Mouse (Mus musculus): ENCODE measurements at regions not wholly inside any gene's neighbourhood (a gene's known extent, or its start where the extent isn't known, plus 50 kb on each side); places are given as distances from the start of the nearest gene placed in this dataset.

GRCm38 (mm10) chr7:136742171-136742570, 152.2 kb upstream of the Mgmt start:
- WGBS = 89% methylated on average over 2 of the region's 2 CpGs

GRCm38 (mm10) chr7:136745412-136745811, 149.0 kb upstream of the Mgmt start:
- DNase-seq = no peak
- 76% methylated on average over 8 of the region's 8 CpGs for WGBS
- H3K4me3 ChIP-seq (ENCODE audit: insufficient read depth, low read depth, low read length) = no peak overlapping the region
- H3K4me1 ChIP-seq (ENCODE audit: control insufficient read depth, insufficient read depth, low read length) = no peaks in the 10 kb centered on the region
- H3K27me3 ChIP-seq (replicated peaks; ENCODE audit: control insufficient read depth, insufficient read depth, low read length) = no peaks in the 10 kb centered on the region; the same call in 1 of the 2 replicates
- no peak overlapping the region for H3K27ac ChIP-seq (ENCODE audit: insufficient read depth, low read depth, low read length)
- no peaks in the 10 kb centered on the region for H3K36me3 ChIP-seq (ENCODE audit: control insufficient read depth, insufficient read depth, low read length)
- TF ChIP-seq CTCF (conservative IDR thresholded peaks at IDR 0.05; ENCODE audit: insufficient read depth, insufficient read length, low read depth, low read length) (no peak), POLR2A (IDR thresholded peaks at IDR 0.05; ENCODE audit: low read depth, low read length) (no peak)

More at GRCm38 (mm10) chr7:136742171-136742570, 152.2 kb upstream of the Mgmt start:
- H3K36me3 ChIP-seq (ENCODE audit: control insufficient read depth, insufficient read depth, low read length) = no peaks in the 10 kb centered on the region
- no peak for DNase-seq
- no peak overlapping the region for H3K4me3 ChIP-seq (ENCODE audit: insufficient read depth, low read depth, low read length)
- no peaks in the 10 kb centered on the region; the same call in 1 of the 2 replicates for H3K27me3 ChIP-seq (replicated peaks; ENCODE audit: control insufficient read depth, insufficient read depth, low read length)
- TF ChIP-seq CTCF (conservative IDR thresholded peaks at IDR 0.05; ENCODE audit: insufficient read depth, insufficient read length, low read depth, low read length) = no peak
- TF ChIP-seq POLR2A (IDR thresholded peaks at IDR 0.05; ENCODE audit: low read depth, low read length) = no peak
- no peak overlapping the region for H3K27ac ChIP-seq (ENCODE audit: insufficient read depth, low read depth, low read length)
- no peaks in the 10 kb centered on the region for H3K4me1 ChIP-seq (ENCODE audit: control insufficient read depth, insufficient read depth, low read length)

- Histone ChIP-seq H3K4me1 (ENCODE audit: control insufficient read depth, insufficient read depth, low read length) (no peaks in the 10 kb centered on the region), H3K27ac (ENCODE audit: insufficient read depth, low read depth, low read length) (no peak overlapping the region), H3K4me3 (ENCODE audit: insufficient read depth, low read depth, low read length) (no peak overlapping the region), H3K27me3 (replicated peaks; ENCODE audit: control insufficient read depth, insufficient read depth, low read length) (no peaks in the 10 kb centered on the region; the same call in 1 of the 2 replicates), H3K36me3 (ENCODE audit: control insufficient read depth, insufficient read depth, low read length) (no peaks in the 10 kb centered on the region)
- TF ChIP-seq CTCF (conservative IDR thresholded peaks at IDR 0.05; ENCODE audit: insufficient read depth, insufficient read length, low read depth, low read length) (no peak), POLR2A (IDR thresholded peaks at IDR 0.05; ENCODE audit: low read depth, low read length) (no peak)
- no peak for DNase-seq
- WGBS = 93% methylated on average over 4 of the region's 4 CpGs
Observed at GRCm38 (mm10) chr7:136751477-136751876, 142.9 kb upstream of the Mgmt start.

GRCm38 (mm10) chr7:136754821-136755220, 139.6 kb upstream of the Mgmt start:
- WGBS = 93% methylated on average over 6 of the region's 6 CpGs
- no peak for DNase-seq
- H3K27me3 ChIP-seq (replicated peaks; ENCODE audit: control insufficient read depth, insufficient read depth, low read length) = no peaks in the 10 kb centered on the region
- H3K36me3 ChIP-seq (ENCODE audit: control insufficient read depth, insufficient read depth, low read length) = no peaks in the 10 kb centered on the region
- no peaks in the 10 kb centered on the region for H3K4me1 ChIP-seq (ENCODE audit: control insufficient read depth, insufficient read depth, low read length)
- no peak overlapping the region for H3K27ac ChIP-seq (ENCODE audit: insufficient read depth, low read depth, low read length)
- no peak overlapping the region for H3K4me3 ChIP-seq (ENCODE audit: insufficient read depth, low read depth, low read length)
- no peak for TF ChIP-seq POLR2A (IDR thresholded peaks at IDR 0.05; ENCODE audit: low read depth, low read length)
- TF ChIP-seq CTCF (conservative IDR thresholded peaks at IDR 0.05; ENCODE audit: insufficient read depth, insufficient read length, low read depth, low read length) = no peak

- 27% methylated on average over 7 of the region's 7 CpGs for WGBS
- no peak overlapping the region for H3K4me3 ChIP-seq (ENCODE audit: insufficient read depth, low read depth, low read length)
- DNase-seq = no peak
- H3K36me3 ChIP-seq (ENCODE audit: control insufficient read depth, insufficient read depth, low read length) = no peaks in the 10 kb centered on the region
- H3K27ac ChIP-seq (ENCODE audit: insufficient read depth, low read depth, low read length) = no peak overlapping the region
- no peaks in the 10 kb centered on the region for H3K4me1 ChIP-seq (ENCODE audit: control insufficient read depth, insufficient read depth, low read length)
- H3K27me3 ChIP-seq (replicated peaks; ENCODE audit: control insufficient read depth, insufficient read depth, low read length) = no peaks in the 10 kb centered on the region
- TF ChIP-seq POLR2A (IDR thresholded peaks at IDR 0.05; ENCODE audit: low read depth, low read length) (no peak), CTCF (conservative IDR thresholded peaks at IDR 0.05; ENCODE audit: insufficient read depth, insufficient read length, low read depth, low read length) (no peak)
Observed at GRCm38 (mm10) chr7:136765026-136765425, 129.4 kb upstream of the Mgmt start.

- H3K4me1 ChIP-seq (ENCODE audit: control insufficient read depth, insufficient read depth, low read length) = no peaks in the 10 kb centered on the region
- H3K27me3 ChIP-seq (replicated peaks; ENCODE audit: control insufficient read depth, insufficient read depth, low read length) = no peaks in the 10 kb centered on the region
- DNase-seq = no peak
- WGBS = 65% methylated on average over 9 of the region's 9 CpGs
- no peak overlapping the region for H3K27ac ChIP-seq (ENCODE audit: insufficient read depth, low read depth, low read length)
- no peak overlapping the region for H3K4me3 ChIP-seq (ENCODE audit: insufficient read depth, low read depth, low read length)
- TF ChIP-seq POLR2A (IDR thresholded peaks at IDR 0.05; ENCODE audit: low read depth, low read length) (no peak), CTCF (conservative IDR thresholded peaks at IDR 0.05; ENCODE audit: insufficient read depth, insufficient read length, low read depth, low read length) (no peak)
- H3K36me3 ChIP-seq (ENCODE audit: control insufficient read depth, insufficient read depth, low read length) = no peaks in the 10 kb centered on the region
Observed at GRCm38 (mm10) chr7:136767231-136767630, 127.2 kb upstream of the Mgmt start.

GRCm38 (mm10) chr7:136780708-136781107, 113.7 kb upstream of the Mgmt start:
- no peak overlapping the region for H3K4me3 ChIP-seq (ENCODE audit: insufficient read depth, low read depth, low read length)
- no peaks in the 10 kb centered on the region for H3K4me1 ChIP-seq (ENCODE audit: control insufficient read depth, insufficient read depth, low read length)
- H3K27me3 ChIP-seq (replicated peaks; ENCODE audit: control insufficient read depth, insufficient read depth, low read length) = no peaks in the 10 kb centered on the region
- no peak overlapping the region for H3K27ac ChIP-seq (ENCODE audit: insufficient read depth, low read depth, low read length)
- DNase-seq = no peak
- TF ChIP-seq CTCF (conservative IDR thresholded peaks at IDR 0.05; ENCODE audit: insufficient read depth, insufficient read length, low read depth, low read length) = no peak
- TF ChIP-seq POLR2A (IDR thresholded peaks at IDR 0.05; ENCODE audit: low read depth, low read length) = no peak
- WGBS = 92% methylated on average over 11 of the region's 11 CpGs
- H3K36me3 ChIP-seq (ENCODE audit: control insufficient read depth, insufficient read depth, low read length) = no peaks in the 10 kb centered on the region
